Mouse (Mus musculus) embryo, embryonic 10.5 days (tissue): Measurements from ENCODE around the gene Cxcl2.

Experiments used
- DNase-seq: peaks from one replicate; pipeline ENCODE4 v3.0.0-alpha.2; 2015; ENCODE audit warnings: low spot score

Cxcl2 gene

GRCm38 (mm10) chr5:90903339-90904020 lies at the start of gene Cxcl2:
Gene Cxcl2, plus strand, starts transcription at chr5:90903871.
- peak; percentile 16 for DNase-seq

- DNase-seq = no peak
Observed at GRCm38 (mm10) chr5:90855308-90856230, 48.1 kb upstream of the Cxcl2 start.

- DNase-seq = no peak
Observed at GRCm38 (mm10) chr5:90857463-90857862, 46.2 kb upstream of the Cxcl2 start.

- no peak for DNase-seq
Observed at GRCm38 (mm10) chr5:90858429-90858828, 45.2 kb upstream of the Cxcl2 start.

- DNase-seq = no peak
Observed at GRCm38 (mm10) chr5:90859031-90859430, 44.6 kb upstream of the Cxcl2 start.

GRCm38 (mm10) chr5:90861876-90862375 lies 41.7 kb upstream of the Cxcl2 start:
- DNase-seq = no peak

GRCm38 (mm10) chr5:90866770-90867169 lies 36.9 kb upstream of the Cxcl2 start:
- DNase-seq = no peak

- DNase-seq = no peak
Observed at GRCm38 (mm10) chr5:90872377-90872776, 31.3 kb upstream of the Cxcl2 start.

- no peak for DNase-seq
Observed at GRCm38 (mm10) chr5:90876045-90876444, 27.6 kb upstream of the Cxcl2 start.

GRCm38 (mm10) chr5:90876471-90877172 lies 27.0 kb upstream of the Cxcl2 start:
- DNase-seq = no peak

- no peak for DNase-seq
Observed at GRCm38 (mm10) chr5:90877173-90877512, 26.5 kb upstream of the Cxcl2 start.

- DNase-seq = no peak
Observed at GRCm38 (mm10) chr5:90879307-90880014, 24.2 kb upstream of the Cxcl2 start.

- DNase-seq = no peak
Observed at GRCm38 (mm10) chr5:90880335-90880850, 23.3 kb upstream of the Cxcl2 start.

GRCm38 (mm10) chr5:90881021-90881420 lies 22.6 kb upstream of the Cxcl2 start:
- no peak for DNase-seq

- no peak for DNase-seq
Observed at GRCm38 (mm10) chr5:90881682-90882081, 22.0 kb upstream of the Cxcl2 start.

- DNase-seq = no peak
Observed at GRCm38 (mm10) chr5:90882146-90882545, 21.5 kb upstream of the Cxcl2 start.

- no peak for DNase-seq
Observed at GRCm38 (mm10) chr5:90884628-90885242, 18.9 kb upstream of the Cxcl2 start.

GRCm38 (mm10) chr5:90888661-90889060 lies 15.0 kb upstream of the Cxcl2 start:
- DNase-seq = no peak

GRCm38 (mm10) chr5:90890519-90891463 lies 12.9 kb upstream of the Cxcl2 start, which contains the start of gene Cxcl1:
Gene Cxcl1, plus strand, starts transcription at chr5:90891241.
- DNase-seq = peak; percentile 71

- DNase-seq = no peak
Observed at GRCm38 (mm10) chr5:90891464-90891813, 12.2 kb upstream of the Cxcl2 start.
